Mouse (Mus musculus) hindbrain, embryonic 13.5 days (tissue): ENCODE data around the gene Dact2. TPM values are rescaled to one million over a fixed set of nuclear protein-coding genes. Genes with fewer than 3 reads are reported as not detected.

Experiments
- ATAC-seq: fragments of 200-750 bp; cut with Nextera tagmentation; 2 replicates; pipeline ENCODE4 v1.8.0; 2017; ENCODE audit warnings: moderate TSS enrichment; ENCODE audit not compliant: low FRiP score
- H3K27ac ChIP-seq: fragments of 300-500 bp; sonication (generic); 2 replicates; pipeline ENCODE4 v1.5.1; 2015; ENCODE audit warnings: inconsistent platforms, mild to moderate bottlenecking, moderate library complexity
- H3K27me3 ChIP-seq: fragments of 300-500 bp; sonication (generic); 2 replicates; pipeline ENCODE4 v1.6.1; 2015; ENCODE audit warnings: mild to moderate bottlenecking, inconsistent platforms
- H3K36me3 ChIP-seq: fragments of 300-500 bp; sonication (generic); 2 replicates; pipeline ENCODE4 v1.6.1; 2015; ENCODE audit warnings: mild to moderate bottlenecking, inconsistent platforms
- H3K4me1 ChIP-seq: fragments of 300-500 bp; sonication (generic); replicated peaks from 2 replicates; pipeline ENCODE4 v1.6.1; 2015; ENCODE audit warnings: inconsistent platforms
- H3K4me2 ChIP-seq: fragments of 300-500 bp; sonication (generic); 2 replicates; pipeline ENCODE4 v1.6.1; 2015; ENCODE audit warnings: inconsistent platforms, mild to moderate bottlenecking, moderate library complexity
- H3K4me3 ChIP-seq: fragments of 300-500 bp; sonication (generic); 2 replicates; pipeline ENCODE4 v1.5.1; 2015; ENCODE audit warnings: mild to moderate bottlenecking, inconsistent platforms
- H3K9ac ChIP-seq: fragments of 300-500 bp; sonication (generic); 2 replicates; pipeline ENCODE4 v1.6.1; 2015; ENCODE audit warnings: mild to moderate bottlenecking, inconsistent platforms
- H3K9me3 ChIP-seq: fragments of 300-500 bp; sonication (generic); 2 replicates; pipeline ENCODE4 v1.6.1; 2016; ENCODE audit warnings: inconsistent platforms
- WGBS: fragments of 180-500 bp; shearing (Covaris S2); methylation state at CpG from one replicate; pipeline ENCODE4 v1.1.7; 2015; 5-methylcytosine and 5-hydroxymethylcytosine counted together
- polyA plus RNA-seq: library from polyadenylated mRNA; unstranded; fragments of >200 nt; fragmentation: Nextera tagmentation; extraction: Ambion mirVana; gene quantifications from 2 replicates; pipeline ENCODE4 v1.2.1, GENCODE M21; 2015

The Dact2 gene
- polyA plus RNA-seq, 1 experiment from 2014 or later = 0.53 TPM

GRCm38 (mm10) chr17:14169431-14169830, 34.7 kb downstream of the Dact2 start:
- Histone ChIP-seq H3K9me3 (no peaks in the 10 kb centered on the region), H3K4me1 (peaks cover 35% of the 10 kb centered on the region), H3K27ac (no peak overlapping the region), H3K36me3 (no peaks in the 10 kb centered on the region), H3K4me2 (no peak overlapping the region), H3K9ac (no peak overlapping the region), H3K27me3 (peaks cover 21% of the 10 kb centered on the region), H3K4me3 (no peak overlapping the region)
- ATAC-seq = no peak
- WGBS = 69% methylated on average over 11 of the region's 11 CpGs

DNA sequence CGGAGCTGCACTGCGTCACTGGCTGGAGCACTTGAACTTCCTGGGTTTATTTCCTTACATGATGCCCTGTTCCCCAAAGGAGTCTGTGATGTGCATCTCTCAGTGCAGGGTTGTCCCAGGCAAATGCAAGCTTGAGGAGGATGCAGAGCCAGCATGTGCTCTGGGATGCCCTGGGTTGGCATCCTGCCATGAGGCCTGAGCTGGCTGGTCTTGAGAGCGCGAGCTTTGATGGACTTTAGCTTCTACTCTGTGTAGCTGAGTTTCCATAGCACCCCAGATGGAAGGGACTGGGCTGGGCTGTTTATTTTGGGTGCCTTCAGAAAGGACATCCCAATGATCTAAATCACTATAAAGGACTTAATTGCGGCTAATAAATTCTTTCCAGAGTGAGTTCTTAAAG, 36.5 kb downstream of the Dact2 start:
- H3K4me1 ChIP-seq = peaks cover 45% of the 10 kb centered on the region
- H3K27me3 ChIP-seq = peaks cover 20% of the 10 kb centered on the region
- H3K36me3 ChIP-seq = no peaks in the 10 kb centered on the region
- no peak overlapping the region for H3K4me2 ChIP-seq
- no peaks in the 10 kb centered on the region for H3K9me3 ChIP-seq
- H3K27ac ChIP-seq = no peak overlapping the region
- no peak for ATAC-seq
- H3K9ac ChIP-seq = no peak overlapping the region
- H3K4me3 ChIP-seq = no peak overlapping the region
- 68% methylated on average over 5 of the region's 5 CpGs for WGBS

GRCm38 (mm10) chr17:14166746-14167432, 37.2 kb downstream of the Dact2 start:
- H3K9ac ChIP-seq = no peak overlapping the region
- H3K36me3 ChIP-seq = no peaks in the 10 kb centered on the region
- 62% methylated on average over 6 of the region's 6 CpGs for WGBS
- no peak overlapping the region for H3K4me3 ChIP-seq
- no peak overlapping the region for H3K4me2 ChIP-seq
- H3K27ac ChIP-seq = no peak overlapping the region
- H3K9me3 ChIP-seq = no peaks in the 10 kb centered on the region
- ATAC-seq = no peak
- H3K4me1 ChIP-seq = peaks cover 45% of the 10 kb centered on the region
- H3K27me3 ChIP-seq = peaks cover 21% of the 10 kb centered on the region

- H3K4me3 ChIP-seq = no peak overlapping the region
- H3K4me1 ChIP-seq = peaks cover 45% of the 10 kb centered on the region
- peak overlapping the region; percentile 82 for H3K27ac ChIP-seq
- ATAC-seq = no peak
- 52% methylated on average over 9 of the region's 9 CpGs for WGBS
- no peaks in the 10 kb centered on the region for H3K36me3 ChIP-seq
- peaks cover 16% of the 10 kb centered on the region for H3K27me3 ChIP-seq
- peak overlapping the region; percentile 40 for H3K4me2 ChIP-seq
- peak overlapping the region; percentile 46; the same call in 1 of the 2 replicates for H3K9ac ChIP-seq
- H3K9me3 ChIP-seq = no peaks in the 10 kb centered on the region
Measured at GRCm38 (mm10) chr17:14165934-14166610, 38.0 kb downstream of the Dact2 start.

GRCm38 (mm10) chr17:14165332-14165876, 38.7 kb downstream of the Dact2 start:
- peaks cover 16% of the 10 kb centered on the region for H3K27me3 ChIP-seq
- peak overlapping the region; percentile 46 for H3K9ac ChIP-seq
- H3K4me3 ChIP-seq = no peak overlapping the region
- H3K36me3 ChIP-seq = no peaks in the 10 kb centered on the region
- 2% methylated on average over 10 of the region's 10 CpGs for WGBS
- H3K27ac ChIP-seq = peak overlapping the region; percentile 82
- peak overlapping the region; percentile 40 for H3K4me2 ChIP-seq
- ATAC-seq = peak; percentile 83
- H3K4me1 ChIP-seq = peaks cover 45% of the 10 kb centered on the region
- H3K9me3 ChIP-seq = no peaks in the 10 kb centered on the region

- no peak overlapping the region for H3K27ac ChIP-seq
- no peak for ATAC-seq
- H3K9ac ChIP-seq = no peak overlapping the region
- peaks cover 31% of the 10 kb centered on the region for H3K4me1 ChIP-seq
- H3K36me3 ChIP-seq = no peaks in the 10 kb centered on the region
- peaks cover 15% of the 10 kb centered on the region; the same call in 1 of the 2 replicates for H3K27me3 ChIP-seq
- H3K9me3 ChIP-seq = no peaks in the 10 kb centered on the region
- H3K4me2 ChIP-seq = no peak overlapping the region
- WGBS = 93% methylated on average over 3 of the region's 3 CpGs
- no peak overlapping the region for H3K4me3 ChIP-seq
Measured at GRCm38 (mm10) chr17:14160846-14161245, 43.3 kb downstream of the Dact2 start.

GRCm38 (mm10) chr17:14157779-14158195, 46.3 kb downstream of the Dact2 start:
- Histone ChIP-seq H3K36me3 (no peaks in the 10 kb centered on the region), H3K4me2 (no peak overlapping the region), H3K4me1 (peaks cover 7% of the 10 kb centered on the region; the same call in 1 of the 2 replicates), H3K4me3 (no peak overlapping the region), H3K27ac (no peak overlapping the region), H3K9ac (no peak overlapping the region), H3K27me3 (peaks cover 19% of the 10 kb centered on the region; the same call in 1 of the 2 replicates), H3K9me3 (no peaks in the 10 kb centered on the region)
- 15% methylated on average over 7 of the region's 7 CpGs for WGBS
- no peak for ATAC-seq

Other genes with a start within 250 kb of the Dact2 start
- gene Gm7356, start 200.6 kb downstream of the Dact2 start, polyA plus RNA-seq = not detected in 2 replicates
- gene Gm7358, start 144.8 kb downstream of the Dact2 start, polyA plus RNA-seq = not detected in 2 replicates
- gene Smoc2, start 75.2 kb upstream of the Dact2 start, polyA plus RNA-seq = 4.4 and 7.0 TPM in 2 replicates